Mouse (Mus musculus) granulocyte monocyte progenitor cell, adult 5-6 weeks (primary cell): Measurements from ENCODE around the gene Slc1a6. TPM values are rescaled to one million over a fixed set of nuclear protein-coding genes. Genes with fewer than 3 reads are reported as not detected.
"Not testable (repeated sequence)": the region's sequence is repeated elsewhere in the genome, so short reads cannot be mapped to it uniquely, and the experiment has no call there.

Experiments used
- ATAC-seq: replicated peaks from 2 replicates; pipeline ENCODE4 v1.8.0; 2016; ENCODE audit warnings: mild to moderate bottlenecking, moderate TSS enrichment, inconsistent platforms; ENCODE audit not compliant: poor library complexity, severe bottlenecking
- total RNA-seq, 2 experiments: library from RNA; stranded (forward) in 1 of 2; stranded (reverse) in 1 of 2; fragments of 200-712, 200-1000 nt in 1 of 2; fragments of >200 nt in 1 of 2; fragmentation: Nextera tagmentation in 1 of 2; gene quantifications; 2 replicates each; pipeline ENCODE4 v1.2.3; 2014 to 2017

Gene Slc1a6
- total RNA-seq (2014; fragmentation: Nextera tagmentation) (not detected in 2 replicates), total RNA-seq (2017) (not detected in 2 replicates)

- ATAC-seq = peak; percentile 61
Measured at GRCm38 (mm10) chr10:78779981-78780651, at the start of gene Slc1a6. Gene Slc1a6 (plus strand): TSS chr10:78780496.

GRCm38 (mm10) chr10:78739821-78740220, 40.5 kb upstream of the Slc1a6 start:
- ATAC-seq = no peak

- ATAC-seq = no peak
Measured at GRCm38 (mm10) chr10:78743721-78744120, 36.6 kb upstream of the Slc1a6 start.

GRCm38 (mm10) chr10:78745453-78746232, 34.7 kb upstream of the Slc1a6 start:
- ATAC-seq = no peak

GRCm38 (mm10) chr10:78747035-78747721, 33.1 kb upstream of the Slc1a6 start:
- peak; percentile 42; the same call in 1 of the 2 replicates for ATAC-seq

GRCm38 (mm10) chr10:78748161-78748560, 32.1 kb upstream of the Slc1a6 start:
- ATAC-seq = no peak

GRCm38 (mm10) chr10:78748946-78749345, 31.4 kb upstream of the Slc1a6 start:
- ATAC-seq = no peak

- ATAC-seq = peak; percentile 60
Measured at GRCm38 (mm10) chr10:78752452-78753191, 27.7 kb upstream of the Slc1a6 start, which contains the start of gene Ccdc105. Gene Ccdc105 (minus strand): TSS chr10:78753065.

- ATAC-seq = peak; percentile 61
Measured at GRCm38 (mm10) chr10:78756021-78756420, 24.3 kb upstream of the Slc1a6 start.

GRCm38 (mm10) chr10:78765570-78765969, 14.7 kb upstream of the Slc1a6 start:
- ATAC-seq = no peak

GRCm38 (mm10) chr10:78775830-78776229, 4.5 kb upstream of the Slc1a6 start:
- ATAC-seq = no peak

- no peak for ATAC-seq
Measured at GRCm38 (mm10) chr10:78779527-78779926, 769 bp upstream of the Slc1a6 start.

- ATAC-seq = peak; percentile 37
Measured at GRCm38 (mm10) chr10:78787566-78788087, 7.3 kb downstream of the Slc1a6 start.

- ATAC-seq = no peak
Measured at GRCm38 (mm10) chr10:78790561-78790960, 10.3 kb downstream of the Slc1a6 start.

- ATAC-seq = no peak
Measured at GRCm38 (mm10) chr10:78801449-78801848, 21.2 kb downstream of the Slc1a6 start.

- ATAC-seq = no peak
Measured at GRCm38 (mm10) chr10:78812358-78813060, 32.2 kb downstream of the Slc1a6 start.

GRCm38 (mm10) chr10:78840456-78840855, 60.2 kb downstream of the Slc1a6 start:
- not testable (repeated sequence) for ATAC-seq

- ATAC-seq = no peak
Measured at GRCm38 (mm10) chr10:78852066-78852465, 71.8 kb downstream of the Slc1a6 start, which contains the start of gene Olfr1356. Gene Olfr1356 (minus strand): TSS chr10:78852166.
